Comparison of ENCODE assay signal across 8 mouse cellular contexts in genomic region chr4:149426325-149427199, GRCm38 (mm10). TPM values are rescaled to one million over a fixed set of nuclear protein-coding genes. Genes with fewer than 3 reads are reported as not detected.
DNase-seq lines count a peak whose midpoint lies in the region; ATAC-seq and TF ChIP-seq lines count a peak whose summit lies in the region.

Ube4b (minus strand) TSS chr4:149426749.

- peak; percentile 96 for DNase-seq in 3134 (ENCODE audit: extremely low read depth, insufficient read length, low spot score)
- DNase-seq in adrenal gland, postnatal 36 days: peak; percentile 95 to 99
- DNase-seq in heart, adult 2 months: peak; percentile 96 to 97
- DNase-seq in kidney, adult 8-10 months: peak; percentile 95 to 97
- peak; percentile 84 to 96 for DNase-seq in spleen, postnatal 10 days (ENCODE audit: low spot score in 2 of 2)

- H3K9ac ChIP-seq in embryonic facial prominence, embryonic 13.5 days: peak within 1 kb of the TSS; percentile 95
- H3K9ac ChIP-seq in heart, adult 2 months (ENCODE audit: low read depth, low read length): peak within 1 kb of the TSS; percentile 91
- peak within 1 kb of the TSS; percentile 92 for H3K9ac ChIP-seq in limb, embryonic 13.5 days
- H3K9ac ChIP-seq in midbrain, embryonic 16.5 days (ENCODE audit: low read depth, low read length): peak within 1 kb of the TSS; percentile 95

- 0 out of 2 replicates have a peak, but pooled peaks cover 4% of the 10 kb centered on the region for H3K36me3 ChIP-seq in embryonic facial prominence, embryonic 13.5 days
- no peaks in the 10 kb centered on the region for H3K36me3 ChIP-seq in heart, adult 2 months (ENCODE audit: control insufficient read depth, insufficient read depth, low read length)
- no peaks in the 10 kb centered on the region for H3K36me3 ChIP-seq in limb, embryonic 13.5 days
- H3K36me3 ChIP-seq in midbrain, embryonic 16.5 days (ENCODE audit: control insufficient read depth, insufficient read depth, low read length): no peaks in the 10 kb centered on the region

- peak within 1 kb of the TSS; percentile 81 for H3K4me2 ChIP-seq in embryonic facial prominence, embryonic 13.5 days
- H3K4me2 ChIP-seq in limb, embryonic 13.5 days (replicated peaks): peak within 1 kb of the TSS; percentile 74
- peak within 1 kb of the TSS; percentile 62 for H3K4me2 ChIP-seq in midbrain, embryonic 16.5 days (ENCODE audit: low read length)

- no peak for TF ChIP-seq CTCF in heart, adult 2 months (IDR thresholded peaks at IDR 0.05)

- TF ChIP-seq POLR2A in heart, adult 2 months (IDR thresholded peaks at IDR 0.05; ENCODE audit: insufficient read depth, low read depth, low read length): peak; percentile 79

- H3K27me3 ChIP-seq in embryonic facial prominence, embryonic 13.5 days: no peaks in the 10 kb centered on the region
- no peaks in the 10 kb centered on the region for H3K27me3 ChIP-seq in heart, adult 2 months (ENCODE audit: control insufficient read depth, insufficient read depth, low read length)
- H3K27me3 ChIP-seq in limb, embryonic 13.5 days: no peaks in the 10 kb centered on the region
- H3K27me3 ChIP-seq in midbrain, embryonic 16.5 days (ENCODE audit: control insufficient read depth, insufficient read depth, low read depth, low read length): no peaks in the 10 kb centered on the region

- peaks cover 14% of the 10 kb centered on the region for H3K4me1 ChIP-seq in embryonic facial prominence, embryonic 13.5 days
- H3K4me1 ChIP-seq in heart, adult 2 months (ENCODE audit: control insufficient read depth, insufficient read depth, low read length): peaks cover 4% of the 10 kb centered on the region
- H3K4me1 ChIP-seq in limb, embryonic 13.5 days: peaks cover 13% of the 10 kb centered on the region
- H3K4me1 ChIP-seq in midbrain, embryonic 16.5 days (ENCODE audit: control insufficient read depth, insufficient read depth, low read length): peaks cover 19% of the 10 kb centered on the region

- peak; percentile 90 for ATAC-seq in embryonic facial prominence, embryonic 13.5 days (ENCODE audit: insufficient number of reproducible peaks, insufficient read depth, low FRiP score, low TSS enrichment, low read depth)
- peak; percentile 93 for ATAC-seq in limb, embryonic 13.5 days (ENCODE audit: low FRiP score, low read depth)
- ATAC-seq in midbrain, embryonic 16.5 days: peak; percentile 94

- intact Hi-C loops in heart, adult 2 months (cut with DNase I): no loop called here

- no peak for TF ChIP-seq EP300 in heart, adult 2 months (IDR thresholded peaks at IDR 0.05; ENCODE audit: insufficient read depth, low read depth, low read length)

- H3K4me3 ChIP-seq in embryonic facial prominence, embryonic 13.5 days: peak within 1 kb of the TSS; percentile 94
- peak within 1 kb of the TSS; percentile 84 for H3K4me3 ChIP-seq in heart, adult 2 months
- peak within 1 kb of the TSS; percentile 83 for H3K4me3 ChIP-seq in limb, embryonic 13.5 days
- H3K4me3 ChIP-seq in midbrain, embryonic 16.5 days (ENCODE audit: low read depth, low read length): peak within 1 kb of the TSS; percentile 98

- peaks cover 7% of the 10 kb centered on the region for H3K79me2 ChIP-seq in heart, adult 2 months (replicated peaks; ENCODE audit: control insufficient read depth, insufficient read depth, low read length)

- peak within 1 kb of the TSS; percentile 99 for H3K27ac ChIP-seq in embryonic facial prominence, embryonic 13.5 days
- peak within 1 kb of the TSS; percentile 99 for H3K27ac ChIP-seq in heart, adult 2 months
- peak within 1 kb of the TSS; percentile 98 for H3K27ac ChIP-seq in limb, embryonic 13.5 days
- H3K27ac ChIP-seq in midbrain, embryonic 16.5 days (ENCODE audit: low read length): peak within 1 kb of the TSS; percentile 99

- no peaks in the 10 kb centered on the region for H3K9me3 ChIP-seq in embryonic facial prominence, embryonic 13.5 days
- H3K9me3 ChIP-seq in limb, embryonic 13.5 days: no peaks in the 10 kb centered on the region
- no peaks in the 10 kb centered on the region for H3K9me3 ChIP-seq in midbrain, embryonic 16.5 days (replicated peaks; ENCODE audit: control insufficient read depth, low read length, poor library complexity, severe bottlenecking)

- WGBS in embryonic facial prominence, embryonic 13.5 days: under 1% methylated on average over 45 of the region's 50 CpGs
- under 1% methylated on average over 46 of the region's 50 CpGs for WGBS in heart, adult 2 months
- under 1% methylated on average over 44 of the region's 50 CpGs for WGBS in limb, embryonic 13.5 days
- WGBS in midbrain, embryonic 16.5 days: under 1% methylated on average over 45 of the region's 50 CpGs

RNA-seq across cellular contexts. Expression of gene Ube4b, which starts in this region (rescaled TPM):
- 10 to 100 TPM; 65.8 to 85.7 TPM for total RNA-seq in adrenal gland, postnatal 36 days (2021)
- polyA plus RNA-seq in embryonic facial prominence, embryonic 13.5 days (2015; fragmentation: Nextera tagmentation; extraction: Ambion mirVana): 48.7 and 49.4 TPM in 2 replicates
- 10 to 100 TPM; 39.6 to 41.6 TPM for total RNA-seq in heart, adult 2 months (2021)
- polyA plus RNA-seq in heart, adult 2 months (2012; rRNA removed): 37.5 and 40.2 TPM in 2 replicates
- polyA plus RNA-seq in limb, embryonic 13.5 days (2015; fragmentation: Nextera tagmentation; extraction: Ambion mirVana): 47.5 and 53.9 TPM in 2 replicates
- polyA plus RNA-seq in midbrain, embryonic 16.5 days (2015; fragmentation: Nextera tagmentation; extraction: Ambion mirVana): 54.1 and 57.9 TPM in 2 replicates

Comparison
In these comparisons a context has a peak if more than half of its experiments do, and no peak if none do; other contexts are left out.
1. Peak in every context shown above with its lines: DNase-seq, ATAC-seq, H3K4me3 ChIP-seq and H3K27ac ChIP-seq.